Mouse (Mus musculus): Measurements from ENCODE around the gene Gm10100. TPM values are rescaled to one million over a fixed set of nuclear protein-coding genes. Genes with fewer than 3 reads are reported as not detected.
"Not testable (repeated sequence)": the region's sequence is repeated elsewhere in the genome, so short reads cannot be mapped to it uniquely, and the experiment has no call there.

Gm10100 gene
- total and polyA plus RNA-seq, 3 experiments, result not detected

DNA sequence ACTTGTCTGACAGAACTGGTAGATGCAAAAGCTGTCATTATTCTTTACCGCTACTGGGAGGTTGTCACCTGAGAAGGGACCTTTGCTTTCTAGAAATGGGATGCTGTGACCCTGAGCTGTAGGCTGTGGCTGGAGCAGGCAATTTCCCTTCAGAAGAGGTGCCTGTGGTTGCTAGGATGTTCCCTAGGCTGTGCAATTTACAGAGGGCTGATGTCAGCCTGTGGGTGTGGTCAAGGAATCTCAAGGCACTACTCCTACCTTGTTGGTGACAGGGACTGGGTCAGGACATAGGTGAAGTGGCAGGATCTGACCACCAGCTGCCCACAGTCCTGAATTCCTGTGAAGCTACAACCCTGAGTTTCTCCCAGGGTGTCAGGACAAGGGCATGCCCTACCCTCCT is 43.4 kb downstream of the Gm10100 start:
- Histone ChIP-seq H3K9ac (ENCODE audit: control insufficient read depth, low read depth, low read length, poor library complexity, severe bottlenecking) (no peak overlapping the region), H3K36me3 (ENCODE audit: control insufficient read depth in 1 of 2, insufficient read depth in 2 of 2, low read length in 2 of 2) (no peaks in the 10 kb centered on the region), H3K79me2 (ENCODE audit: control insufficient read depth, insufficient read depth, low read length, poor library complexity) (no peaks in the 10 kb centered on the region), H3K4me3 (ENCODE audit: control insufficient read depth in 1 of 2, insufficient read depth in 1 of 2, low read depth in 2 of 2, low read length in 2 of 2) (no peak overlapping the region), H3K27ac (ENCODE audit: control insufficient read depth, low read depth, low read length) (no peak overlapping the region), H3K9me3 (replicated peaks; ENCODE audit: insufficient read depth, low read length) (no peaks in the 10 kb centered on the region), H3K27me3 (ENCODE audit: control insufficient read depth in 1 of 2, insufficient read depth in 2 of 2, low read length in 2 of 2) (peaks cover 0 to 2% of the 10 kb centered on the region in 2 experiments; a peak in 2 of 4 replicates), H3K4me1 (ENCODE audit: control insufficient read depth in 1 of 2, insufficient read depth in 2 of 2, low read length in 2 of 2) (no peaks in the 10 kb centered on the region)
- TF ChIP-seq CTCF (IDR thresholded peaks at IDR 0.05 in 2 of 3, conservative IDR thresholded peaks at IDR 0.05 in 1 of 3; ENCODE audit: control insufficient read depth in 1 of 3, insufficient read depth in 1 of 3, low read depth in 2 of 3, low read length in 3 of 3, poor library complexity in 1 of 3, severe bottlenecking in 1 of 3) (no peak), USF2 (IDR thresholded peaks at IDR 0.05; ENCODE audit: borderline replicate concordance in 1 of 2, insufficient read depth in 1 of 2, low read depth in 1 of 2, low read length in 2 of 2) (no peak), ZMIZ1 (IDR thresholded peaks at IDR 0.05; ENCODE audit: low read depth, low read length) (no peak), NRF1 (IDR thresholded peaks at IDR 0.05; ENCODE audit: insufficient read depth, low read depth, low read length, poor library complexity, severe bottlenecking) (no peak), SMC3 (IDR thresholded peaks at IDR 0.05; ENCODE audit: low read depth, low read length) (no peak), ELF1 (IDR thresholded peaks at IDR 0.05; ENCODE audit: low read depth, low read length) (no peak), ZKSCAN1 (IDR thresholded peaks at IDR 0.05; ENCODE audit: low read depth, low read length) (no peak), ZC3H11A (IDR thresholded peaks at IDR 0.05; ENCODE audit: low read depth, low read length) (no peak), POLR2AphosphoS5 (IDR thresholded peaks at IDR 0.05; ENCODE audit: borderline replicate concordance, low read depth, low read length) (no peak), EP300 (IDR thresholded peaks at IDR 0.05; ENCODE audit: low read depth in 1 of 2, low read length in 2 of 2) (no peak), MAFK (IDR thresholded peaks at IDR 0.05; ENCODE audit: borderline replicate concordance, low read depth, low read length) (no peak), TCF12 (IDR thresholded peaks at IDR 0.05; ENCODE audit: low read depth, low read length) (no peak), CHD1 (IDR thresholded peaks at IDR 0.05; ENCODE audit: low read depth, low read length) (no peak)
- no peak for DNase-seq (ENCODE audit: low read depth, low spot score)

DNA sequence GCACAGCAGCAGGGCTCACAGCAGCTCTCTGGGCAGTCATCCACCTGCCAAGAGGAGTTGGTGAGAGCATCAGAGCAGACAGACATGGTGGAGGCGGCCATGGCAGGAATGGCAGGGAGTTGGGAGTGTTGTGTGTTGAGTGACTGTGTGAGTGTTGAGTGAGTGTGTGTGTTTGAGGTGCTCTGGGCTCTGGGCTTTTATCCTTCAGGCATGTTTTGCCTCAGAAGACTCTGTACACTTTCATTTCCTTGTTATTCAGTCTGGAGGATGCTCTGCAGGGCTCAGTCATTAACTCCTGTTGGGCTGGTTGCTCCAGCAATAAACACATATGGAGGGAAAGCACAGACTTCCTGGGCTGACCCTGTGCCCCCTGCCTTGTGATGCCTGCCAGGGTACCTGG is 44.9 kb downstream of the Gm10100 start, which contains the start of gene Gm3238:
Gene Gm3238, minus strand, starts transcription at position 101 of the 400 bp plus-strand sequence.
- H3K4me1 ChIP-seq (ENCODE audit: control insufficient read depth in 1 of 2, insufficient read depth in 2 of 2, low read length in 2 of 2); H3K79me2 ChIP-seq (ENCODE audit: control insufficient read depth, insufficient read depth, low read length, poor library complexity); DNase-seq (ENCODE audit: low read depth, low spot score); H3K9me3 ChIP-seq (replicated peaks; ENCODE audit: insufficient read depth, low read length); H3K27me3 ChIP-seq (ENCODE audit: control insufficient read depth in 1 of 2, insufficient read depth in 2 of 2, low read length in 2 of 2); H3K27ac ChIP-seq (ENCODE audit: control insufficient read depth, low read depth, low read length); H3K4me3 ChIP-seq (ENCODE audit: control insufficient read depth in 1 of 2, insufficient read depth in 1 of 2, low read depth in 2 of 2, low read length in 2 of 2); H3K9ac ChIP-seq (ENCODE audit: control insufficient read depth, low read depth, low read length, poor library complexity, severe bottlenecking); H3K36me3 ChIP-seq (ENCODE audit: control insufficient read depth in 1 of 2, insufficient read depth in 2 of 2, low read length in 2 of 2): not testable (repeated sequence)

DNA sequence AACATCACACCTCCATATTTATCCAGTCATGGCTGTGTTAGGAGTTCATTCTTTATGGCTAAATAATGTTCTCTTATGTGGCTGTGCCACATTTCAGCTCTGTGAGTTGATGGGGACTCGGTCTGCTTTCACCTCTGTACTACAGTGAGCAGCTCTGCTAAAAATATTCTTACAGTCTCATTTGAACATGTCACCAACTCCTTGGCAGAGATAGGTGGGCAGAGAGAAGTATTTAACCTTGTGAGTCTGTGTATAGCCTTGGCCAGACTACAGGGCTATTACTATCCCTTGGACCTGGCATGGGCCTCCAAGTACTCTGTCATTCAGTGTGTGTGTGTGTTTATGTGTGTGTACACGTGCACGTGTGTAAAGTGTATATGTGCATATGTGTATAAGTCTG is 45.9 kb downstream of the Gm10100 start:
- H3K4me3 ChIP-seq (ENCODE audit: control insufficient read depth in 1 of 2, insufficient read depth in 1 of 2, low read depth in 2 of 2, low read length in 2 of 2); H3K36me3 ChIP-seq (ENCODE audit: control insufficient read depth in 1 of 2, insufficient read depth in 2 of 2, low read length in 2 of 2); H3K9me3 ChIP-seq (replicated peaks; ENCODE audit: insufficient read depth, low read length); H3K27me3 ChIP-seq (ENCODE audit: control insufficient read depth in 1 of 2, insufficient read depth in 2 of 2, low read length in 2 of 2); H3K79me2 ChIP-seq (ENCODE audit: control insufficient read depth, insufficient read depth, low read length, poor library complexity); H3K4me1 ChIP-seq (ENCODE audit: control insufficient read depth in 1 of 2, insufficient read depth in 2 of 2, low read length in 2 of 2); H3K9ac ChIP-seq (ENCODE audit: control insufficient read depth, low read depth, low read length, poor library complexity, severe bottlenecking); DNase-seq (ENCODE audit: low read depth, low spot score); H3K27ac ChIP-seq (ENCODE audit: control insufficient read depth, low read depth, low read length): not testable (repeated sequence)

Other genes with a start within 250 kb of the Gm10100 start
Only the 30 nearest of the 31 such genes appear.
- 54.9 and 70.6 TPM in 2 replicates for gene Fam207a, start 210.7 kb upstream of the Gm10100 start, total RNA-seq (2012; rRNA removed)
- gene Fam207a, start 210.7 kb upstream of the Gm10100 start, polyA plus RNA-seq (2012; ENCODE audit: insufficient read depth in 1 of 2, insufficient read length in 2 of 2, low read depth in 1 of 2, low replicate concordance in 2 of 2, missing spikeins in 1 of 2), result 10 to 100 TPM in 1 of 2 experiments, not detected in 1; 74.0 TPM
- 36.7 and 36.9 TPM in 2 replicates for gene Itgb2, start 196.2 kb upstream of the Gm10100 start, total RNA-seq (2012; rRNA removed)
- 10 to 100 TPM in 1 of 2 experiments, not detected in 1; 45.8 TPM for gene Itgb2, start 196.2 kb upstream of the Gm10100 start, polyA plus RNA-seq (2012; ENCODE audit: insufficient read depth in 1 of 2, insufficient read length in 2 of 2, low read depth in 1 of 2, low replicate concordance in 2 of 2, missing spikeins in 1 of 2)
- gene Pttg1ip, start 144.8 kb upstream of the Gm10100 start, total RNA-seq (2012; rRNA removed), result 41.1 and 50.4 TPM in 2 replicates
- 10 to 100 TPM in 1 of 2 experiments, not detected in 1; 53.1 TPM for gene Pttg1ip, start 144.8 kb upstream of the Gm10100 start, polyA plus RNA-seq (2012; ENCODE audit: insufficient read depth in 1 of 2, insufficient read length in 2 of 2, low read depth in 1 of 2, low replicate concordance in 2 of 2, missing spikeins in 1 of 2)
- 145 and 151 TPM in 2 replicates for gene Sumo3, start 120.4 kb upstream of the Gm10100 start, total RNA-seq (2012; rRNA removed)
- gene Sumo3, start 120.4 kb upstream of the Gm10100 start, polyA plus RNA-seq (2012; ENCODE audit: insufficient read depth in 1 of 2, insufficient read length in 2 of 2, low read depth in 1 of 2, low replicate concordance in 2 of 2, missing spikeins in 1 of 2), result 100 to 1,000 TPM in 1 of 2 experiments, not detected in 1; 342 TPM
- gene Gm49325, start 120.3 kb upstream of the Gm10100 start, total RNA-seq (2012; rRNA removed), result 3.5 and 3.7 TPM in 2 replicates
- gene Gm49325, start 120.3 kb upstream of the Gm10100 start, polyA plus RNA-seq (2012; ENCODE audit: insufficient read depth in 1 of 2, insufficient read length in 2 of 2, low read depth in 1 of 2, low replicate concordance in 2 of 2, missing spikeins in 1 of 2), result 1 to 10 TPM in 1 of 2 experiments, not detected in 1; 1.0 TPM
- gene Ube2g2, start 104.2 kb upstream of the Gm10100 start, total RNA-seq (2012; rRNA removed), result 55.2 and 62.4 TPM in 2 replicates
- gene Ube2g2, start 104.2 kb upstream of the Gm10100 start, polyA plus RNA-seq (2012; ENCODE audit: insufficient read depth in 1 of 2, insufficient read length in 2 of 2, low read depth in 1 of 2, low replicate concordance in 2 of 2, missing spikeins in 1 of 2), result 100 to 1,000 TPM in 1 of 2 experiments, not detected in 1; 112 TPM
- gene Tspear, start 39.9 kb upstream of the Gm10100 start, total RNA-seq (2012; rRNA removed), result 1.2 and 1.8 TPM in 2 replicates
- gene Tspear, start 39.9 kb upstream of the Gm10100 start, polyA plus RNA-seq (2012; ENCODE audit: insufficient read depth in 1 of 2, insufficient read length in 2 of 2, low read depth in 1 of 2, low replicate concordance in 2 of 2, missing spikeins in 1 of 2), result 1 to 10 TPM in 1 of 2 experiments, not detected in 1; 3.8 TPM
- gene Gm19402, start 35.7 kb upstream of the Gm10100 start, total RNA-seq (2012; rRNA removed), result not detected in 2 replicates
- gene Gm19402, start 35.7 kb upstream of the Gm10100 start, polyA plus RNA-seq (2012; ENCODE audit: insufficient read depth in 1 of 2, insufficient read length in 2 of 2, low read depth in 1 of 2, low replicate concordance in 2 of 2, missing spikeins in 1 of 2), result not detected
- not detected in 2 replicates for gene Gm9508, start 29.3 kb upstream of the Gm10100 start, total RNA-seq (2012; rRNA removed)
- gene Gm9508, start 29.3 kb upstream of the Gm10100 start, polyA plus RNA-seq (2012; ENCODE audit: insufficient read depth in 1 of 2, insufficient read length in 2 of 2, low read depth in 1 of 2, low replicate concordance in 2 of 2, missing spikeins in 1 of 2), result not detected
- gene Gm10272, start 19.9 kb upstream of the Gm10100 start, total RNA-seq (2012; rRNA removed), result not detected in 2 replicates
- gene Gm10272, start 19.9 kb upstream of the Gm10100 start, polyA plus RNA-seq (2012; ENCODE audit: insufficient read depth in 1 of 2, insufficient read length in 2 of 2, low read depth in 1 of 2, low replicate concordance in 2 of 2, missing spikeins in 1 of 2), result not detected
- not detected in 2 replicates for gene Gm10024, start 15.0 kb upstream of the Gm10100 start, total RNA-seq (2012; rRNA removed)
- gene Gm10024, start 15.0 kb upstream of the Gm10100 start, polyA plus RNA-seq (2012; ENCODE audit: insufficient read depth in 1 of 2, insufficient read length in 2 of 2, low read depth in 1 of 2, low replicate concordance in 2 of 2, missing spikeins in 1 of 2), result not detected
- gene Gm10142, start 10.7 kb upstream of the Gm10100 start, total RNA-seq (2012; rRNA removed), result not detected in 2 replicates
- gene Gm10142, start 10.7 kb upstream of the Gm10100 start, polyA plus RNA-seq (2012; ENCODE audit: insufficient read depth in 1 of 2, insufficient read length in 2 of 2, low read depth in 1 of 2, low replicate concordance in 2 of 2, missing spikeins in 1 of 2), result not detected
- gene Krtap12-1, start 5.9 kb upstream of the Gm10100 start, total RNA-seq (2012; rRNA removed), result not detected in 2 replicates
- gene Krtap12-1, start 5.9 kb upstream of the Gm10100 start, polyA plus RNA-seq (2012; ENCODE audit: insufficient read depth in 1 of 2, insufficient read length in 2 of 2, low read depth in 1 of 2, low replicate concordance in 2 of 2, missing spikeins in 1 of 2), result not detected
- gene Gm18596, start 16.2 kb downstream of the Gm10100 start, total RNA-seq (2012; rRNA removed), result not detected in 2 replicates
- not detected for gene Gm18596, start 16.2 kb downstream of the Gm10100 start, polyA plus RNA-seq (2012; ENCODE audit: insufficient read depth in 1 of 2, insufficient read length in 2 of 2, low read depth in 1 of 2, low replicate concordance in 2 of 2, missing spikeins in 1 of 2)
- not detected in 2 replicates for gene Gm9736, start 24.9 kb downstream of the Gm10100 start, total RNA-seq (2012; rRNA removed)
- gene Gm9736, start 24.9 kb downstream of the Gm10100 start, polyA plus RNA-seq (2012; ENCODE audit: insufficient read depth in 1 of 2, insufficient read length in 2 of 2, low read depth in 1 of 2, low replicate concordance in 2 of 2, missing spikeins in 1 of 2), result not detected
- gene Gm3233, start 33.2 kb downstream of the Gm10100 start, total RNA-seq (2012; rRNA removed), result not detected in 2 replicates
- gene Gm3233, start 33.2 kb downstream of the Gm10100 start, polyA plus RNA-seq (2012; ENCODE audit: insufficient read depth in 1 of 2, insufficient read length in 2 of 2, low read depth in 1 of 2, low replicate concordance in 2 of 2, missing spikeins in 1 of 2), result not detected
- not detected in 2 replicates for gene Gm3238, start 44.8 kb downstream of the Gm10100 start, total RNA-seq (2012; rRNA removed)
- not detected for gene Gm3238, start 44.8 kb downstream of the Gm10100 start, polyA plus RNA-seq (2012; ENCODE audit: insufficient read depth in 1 of 2, insufficient read length in 2 of 2, low read depth in 1 of 2, low replicate concordance in 2 of 2, missing spikeins in 1 of 2)
- gene Gm7138, start 50.5 kb downstream of the Gm10100 start, total RNA-seq (2012; rRNA removed), result not detected in 2 replicates
- gene Gm7138, start 50.5 kb downstream of the Gm10100 start, polyA plus RNA-seq (2012; ENCODE audit: insufficient read depth in 1 of 2, insufficient read length in 2 of 2, low read depth in 1 of 2, low replicate concordance in 2 of 2, missing spikeins in 1 of 2), result not detected
- not detected in 2 replicates for gene Gm3250, start 56.1 kb downstream of the Gm10100 start, total RNA-seq (2012; rRNA removed)
- gene Gm3250, start 56.1 kb downstream of the Gm10100 start, polyA plus RNA-seq (2012; ENCODE audit: insufficient read depth in 1 of 2, insufficient read length in 2 of 2, low read depth in 1 of 2, low replicate concordance in 2 of 2, missing spikeins in 1 of 2), result not detected
- not detected in 2 replicates for gene Gm7137, start 61.7 kb downstream of the Gm10100 start, total RNA-seq (2012; rRNA removed)
- not detected for gene Gm7137, start 61.7 kb downstream of the Gm10100 start, polyA plus RNA-seq (2012; ENCODE audit: insufficient read depth in 1 of 2, insufficient read length in 2 of 2, low read depth in 1 of 2, low replicate concordance in 2 of 2, missing spikeins in 1 of 2)
- gene Gm9639, start 68.6 kb downstream of the Gm10100 start, total RNA-seq (2012; rRNA removed), result not detected in 2 replicates
- gene Gm9639, start 68.6 kb downstream of the Gm10100 start, polyA plus RNA-seq (2012; ENCODE audit: insufficient read depth in 1 of 2, insufficient read length in 2 of 2, low read depth in 1 of 2, low replicate concordance in 2 of 2, missing spikeins in 1 of 2), result not detected
- gene Gm19668, start 72.6 kb downstream of the Gm10100 start, total RNA-seq (2012; rRNA removed), result not detected in 2 replicates
- gene Gm19668, start 72.6 kb downstream of the Gm10100 start, polyA plus RNA-seq (2012; ENCODE audit: insufficient read depth in 1 of 2, insufficient read length in 2 of 2, low read depth in 1 of 2, low replicate concordance in 2 of 2, missing spikeins in 1 of 2), result not detected
- not detected in 2 replicates for gene Gm9507, start 85.4 kb downstream of the Gm10100 start, total RNA-seq (2012; rRNA removed)
- not detected for gene Gm9507, start 85.4 kb downstream of the Gm10100 start, polyA plus RNA-seq (2012; ENCODE audit: insufficient read depth in 1 of 2, insufficient read length in 2 of 2, low read depth in 1 of 2, low replicate concordance in 2 of 2, missing spikeins in 1 of 2)
- not detected in 2 replicates for gene Gm2696, start 88.2 kb downstream of the Gm10100 start, total RNA-seq (2012; rRNA removed)
- gene Gm2696, start 88.2 kb downstream of the Gm10100 start, polyA plus RNA-seq (2012; ENCODE audit: insufficient read depth in 1 of 2, insufficient read length in 2 of 2, low read depth in 1 of 2, low replicate concordance in 2 of 2, missing spikeins in 1 of 2), result not detected
- not detected in 2 replicates for gene Krtap10-4, start 100.6 kb downstream of the Gm10100 start, total RNA-seq (2012; rRNA removed)
- gene Krtap10-4, start 100.6 kb downstream of the Gm10100 start, polyA plus RNA-seq (2012; ENCODE audit: insufficient read depth in 1 of 2, insufficient read length in 2 of 2, low read depth in 1 of 2, low replicate concordance in 2 of 2, missing spikeins in 1 of 2), result not detected
- not detected in 2 replicates for gene Krtap10-10, start 109.5 kb downstream of the Gm10100 start, total RNA-seq (2012; rRNA removed)
- not detected for gene Krtap10-10, start 109.5 kb downstream of the Gm10100 start, polyA plus RNA-seq (2012; ENCODE audit: insufficient read depth in 1 of 2, insufficient read length in 2 of 2, low read depth in 1 of 2, low replicate concordance in 2 of 2, missing spikeins in 1 of 2)
- not detected in 2 replicates for gene Gm36176, start 120.3 kb downstream of the Gm10100 start, total RNA-seq (2012; rRNA removed)
- not detected for gene Gm36176, start 120.3 kb downstream of the Gm10100 start, polyA plus RNA-seq (2012; ENCODE audit: insufficient read depth in 1 of 2, insufficient read length in 2 of 2, low read depth in 1 of 2, low replicate concordance in 2 of 2, missing spikeins in 1 of 2)
- gene Gm10318, start 126.4 kb downstream of the Gm10100 start, total RNA-seq (2012; rRNA removed), result not detected in 2 replicates
- not detected for gene Gm10318, start 126.4 kb downstream of the Gm10100 start, polyA plus RNA-seq (2012; ENCODE audit: insufficient read depth in 1 of 2, insufficient read length in 2 of 2, low read depth in 1 of 2, low replicate concordance in 2 of 2, missing spikeins in 1 of 2)
- not detected in 2 replicates for gene Gm3285, start 135.5 kb downstream of the Gm10100 start, total RNA-seq (2012; rRNA removed)
- not detected for gene Gm3285, start 135.5 kb downstream of the Gm10100 start, polyA plus RNA-seq (2012; ENCODE audit: insufficient read depth in 1 of 2, insufficient read length in 2 of 2, low read depth in 1 of 2, low replicate concordance in 2 of 2, missing spikeins in 1 of 2)
- gene Lrrc3, start 176.1 kb downstream of the Gm10100 start, total RNA-seq (2012; rRNA removed), result 0.10 and 0.15 TPM in 2 replicates
- gene Lrrc3, start 176.1 kb downstream of the Gm10100 start, polyA plus RNA-seq (2012; ENCODE audit: insufficient read depth in 1 of 2, insufficient read length in 2 of 2, low read depth in 1 of 2, low replicate concordance in 2 of 2, missing spikeins in 1 of 2), result under 1 TPM in 1 of 2 experiments, not detected in 1; 0.74 TPM

Data from MEL (cell line).